ENCODE assay signal across 16 mouse cellular contexts in genomic region chr5:124951333-124951732, GRCm38 (mm10). TPM values are rescaled to one million over a fixed set of nuclear protein-coding genes. Genes with fewer than 3 reads are reported as not detected.
A peak's percentile ranks its signal among the peaks of the same experiment; 100 is the strongest.
DNase-seq lines count a peak whose midpoint lies in the region; ATAC-seq and TF ChIP-seq lines count a peak whose summit lies in the region.
"Had no signal": no experiment of that assay in that cellular context is flagged by ENCODE, and none has a peak within 500 bp of the region (broad histone marks: within the 10 kb centered on the region; RNA-seq: fewer than 3 reads in every experiment).

No protein-coding gene starts in this region.

- 36% methylated on average over 17 of the region's 17 CpGs for WGBS in embryonic facial prominence, embryonic 15.5 days
- 51% methylated on average over 17 of the region's 17 CpGs for WGBS in limb, embryonic 14.5 days
- 84% methylated on average over 17 of the region's 17 CpGs for WGBS in thymus, adult 2 months

- peaks cover 54% of the 10 kb centered on the region for H3K4me1 ChIP-seq in embryonic facial prominence, embryonic 15.5 days
- peaks cover 50% of the 10 kb centered on the region for H3K4me1 ChIP-seq in limb, embryonic 14.5 days (ENCODE audit: control insufficient read depth, insufficient read depth, low read length)
- H3K4me1 ChIP-seq in thymus, adult 2 months (replicated peaks; ENCODE audit: control insufficient read depth, insufficient read depth, low read length) = peaks cover 37% of the 10 kb centered on the region
- H3K4me1 ChIP-seq: stomach, embryonic 15.5 days had no signal

- H3K4me2 ChIP-seq in embryonic facial prominence, embryonic 15.5 days (replicated peaks) = 0 out of 2 replicates have a peak overlapping the region, but pooled peaks have one; percentile 29
- peak overlapping the region; percentile 37 for H3K4me2 ChIP-seq in limb, embryonic 14.5 days (replicated peaks; ENCODE audit: low read depth, low read length, severe bottlenecking)
- H3K4me2 ChIP-seq: stomach, embryonic 15.5 days had no signal

- no peak for TF ChIP-seq POLR2A in limb, embryonic 14.5 days (IDR thresholded peaks at IDR 0.05; ENCODE audit: borderline replicate concordance, extremely low read depth, insufficient read depth, insufficient read length)
- no peak for TF ChIP-seq POLR2A in thymus, adult 2 months (IDR thresholded peaks at IDR 0.05; ENCODE audit: control insufficient read depth, extremely low read depth, insufficient read depth, low read length, poor library complexity)

- H3K36me3 ChIP-seq in embryonic facial prominence, embryonic 15.5 days = no peaks in the 10 kb centered on the region
- H3K36me3 ChIP-seq in limb, embryonic 14.5 days (ENCODE audit: control insufficient read depth, insufficient read depth, low read length) = no peaks in the 10 kb centered on the region
- no peaks in the 10 kb centered on the region for H3K36me3 ChIP-seq in thymus, adult 2 months (ENCODE audit: control insufficient read depth, insufficient read depth, low read length)
- H3K36me3 ChIP-seq: stomach, embryonic 15.5 days had no signal

- no peak for TF ChIP-seq CTCF in thymus, adult 2 months (IDR thresholded peaks at IDR 0.05; ENCODE audit: borderline replicate concordance, control insufficient read depth, extremely low read depth, insufficient read depth, low read length, poor library complexity)

- H3K27ac ChIP-seq in embryonic facial prominence, embryonic 15.5 days (replicated peaks) = peak overlapping the region; percentile 97
- H3K27ac ChIP-seq in limb, embryonic 14.5 days (replicated peaks; ENCODE audit: low read depth, low read length) = peak overlapping the region; percentile 98
- H3K27ac ChIP-seq in thymus, adult 2 months (ENCODE audit: control insufficient read depth, insufficient read depth, low read length) = no peak overlapping the region
- H3K27ac ChIP-seq: stomach, embryonic 15.5 days had no signal

- H3K4me3 ChIP-seq in embryonic facial prominence, embryonic 15.5 days (replicated peaks) = no peak overlapping the region
- H3K4me3 ChIP-seq in limb, embryonic 14.5 days (replicated peaks; ENCODE audit: low read length) = no peak overlapping the region
- no peak overlapping the region for H3K4me3 ChIP-seq in thymus, adult 2 months (ENCODE audit: control insufficient read depth, insufficient read depth, low read length)
- H3K4me3 ChIP-seq: stomach, embryonic 15.5 days had no signal

- ATAC-seq in embryonic facial prominence, embryonic 15.5 days (ENCODE audit: insufficient number of reproducible peaks, low FRiP score, low TSS enrichment, low read depth) = 0 out of 2 replicates have a peak, but pooled peaks have one; percentile 12
- ATAC-seq in limb, embryonic 14.5 days (ENCODE audit: low FRiP score, low read depth) = peak; percentile 39
- ATAC-seq: intestine, postnatal 0 days had no signal

- no peaks in the 10 kb centered on the region for H3K27me3 ChIP-seq in embryonic facial prominence, embryonic 15.5 days
- no peaks in the 10 kb centered on the region for H3K27me3 ChIP-seq in limb, embryonic 14.5 days (ENCODE audit: control insufficient read depth, insufficient read depth, low read length)
- H3K27me3 ChIP-seq in thymus, adult 2 months (ENCODE audit: control insufficient read depth, insufficient read depth, low read length) = no peaks in the 10 kb centered on the region
- H3K27me3 ChIP-seq: stomach, embryonic 15.5 days had no signal

- no peak overlapping the region for H3K9ac ChIP-seq in embryonic facial prominence, embryonic 15.5 days
- H3K9ac ChIP-seq in limb, embryonic 14.5 days (ENCODE audit: low read depth, low read length, severe bottlenecking) = peak overlapping the region; percentile 21; the same call in 1 of the 2 replicates
- H3K9ac ChIP-seq: stomach, embryonic 15.5 days had no signal

- DNase-seq in kidney, postnatal 10 days = peak; percentile 32
- DNase-seq in kidney, postnatal 14 days = no peak
- peak; percentile 30 for DNase-seq in ZHBTc4 (ENCODE audit: low read depth, low spot score)
- DNase-seq in limb, embryonic 14.5 days (ENCODE audit: low spot score) = peak; percentile 58
- no peak for DNase-seq in layer of hippocampus, postnatal 25 days (ENCODE audit: extremely low spot score in 1 of 2, low spot score in 1 of 2)
- DNase-seq in thymus, adult 2 months = no peak
- DNase-seq: adrenal gland, postnatal 25 days; cerebellum, adult 11 months; heart, adult 11 months; heart, postnatal 10 days; layer of hippocampus, adult 9-11 months; lung, adult 2 months; thymus, postnatal 4 days had no signal

- no peaks in the 10 kb centered on the region for H3K9me3 ChIP-seq in embryonic facial prominence, embryonic 15.5 days (replicated peaks)
- H3K9me3 ChIP-seq in limb, embryonic 14.5 days (ENCODE audit: control insufficient read depth, low read length) = peaks cover 6% of the 10 kb centered on the region; the same call in 1 of the 2 replicates
- H3K9me3 ChIP-seq: stomach, embryonic 15.5 days had no signal

RNA-seq across cellular contexts. Expression of gene Rflna, which starts 51.7 kb away (rescaled TPM):
- polyA plus RNA-seq in embryonic facial prominence, embryonic 15.5 days (2015; fragmentation: Nextera tagmentation; extraction: Ambion mirVana) = 22.1 and 24.0 TPM in 2 replicates
- 107 and 154 TPM in 2 replicates for polyA plus RNA-seq in limb, embryonic 14.5 days (2012; rRNA removed)
- 47.4 and 55.8 TPM in 2 replicates for polyA plus RNA-seq in limb, embryonic 14.5 days (2014; fragmentation: Nextera tagmentation; extraction: Ambion mirVana)
- under 1 TPM; 0.37 to 0.80 TPM for total RNA-seq in layer of hippocampus, postnatal 25 days (2021)
- 3.4 and 4.5 TPM in 2 replicates for polyA plus RNA-seq in thymus, adult 2 months (2012; rRNA removed)

Comparison
In these comparisons a context has a peak if more than half of its experiments do, and no peak if none do; other contexts are left out.
1. DNase-seq: peak in kidney, postnatal 10 days (single experiment), ZHBTc4 (single experiment) and limb, embryonic 14.5 days (single experiment); none in kidney, postnatal 14 days (single experiment), layer of hippocampus, postnatal 25 days (0 of 2) and thymus, adult 2 months (single experiment).